Mouse (Mus musculus): ENCODE measurements around the gene Cracr2b. TPM values are rescaled to one million over a fixed set of nuclear protein-coding genes. Genes with fewer than 3 reads are reported as not detected.
"Not testable (repeated sequence)": the region's sequence is repeated elsewhere in the genome, so short reads cannot be mapped to it uniquely, and the experiment has no call there.

Gene Cracr2b
- total and polyA plus RNA-seq, 2 experiments from 2014 or later = 23.9 to 134 TPM

- Histone ChIP-seq H3K4me1 (ENCODE audit: control insufficient read depth, insufficient read depth) (peaks cover 22% of the 10 kb centered on the region), H3K4me3 (ENCODE audit: low read depth, low read length) (peak within 1 kb of the TSS; percentile 55), H3K4me2 (ENCODE audit: low read depth, low read length) (peak within 1 kb of the TSS; percentile 91), H3K36me3 (replicated peaks; ENCODE audit: control insufficient read depth, insufficient read depth, low read length) (peaks cover 5% of the 10 kb centered on the region), H3K9me3 (replicated peaks; ENCODE audit: control insufficient read depth, low read length) (no peaks in the 10 kb centered on the region), H3K27me3 (ENCODE audit: control insufficient read depth, insufficient read depth, low read length) (no peaks in the 10 kb centered on the region), H3K9ac (replicated peaks; ENCODE audit: low read depth, low read length) (peak within 1 kb of the TSS; percentile 39), H3K27ac (ENCODE audit: low read depth) (peak within 1 kb of the TSS; percentile 70)
- 0% methylated on average over 25 of the region's 25 CpGs for WGBS
- DNase-seq (ENCODE audit: low spot score) (peak; percentile 82), ATAC-seq (ENCODE audit: insufficient read depth, low read depth) (peak; percentile 51)
- TF ChIP-seq EP300 (IDR thresholded peaks at IDR 0.05; ENCODE audit: low read depth) (no peak), CTCF (IDR thresholded peaks at IDR 0.05; ENCODE audit: low read depth) (no peak)
These were observed 17.1 kb upstream of the Cracr2b start, which contains the start of gene Pidd1 for GRCm38 (mm10) chr7:141443828-141444237. Gene Pidd1 (minus strand): TSS chr7:141444025.

- not testable (repeated sequence) for H3K9ac ChIP-seq (replicated peaks; ENCODE audit: low read depth, low read length); H3K27me3 ChIP-seq (ENCODE audit: control insufficient read depth, insufficient read depth, low read length); H3K4me2 ChIP-seq (ENCODE audit: low read depth, low read length); H3K27ac ChIP-seq (ENCODE audit: low read depth); ATAC-seq (ENCODE audit: insufficient read depth, low read depth); H3K9me3 ChIP-seq (replicated peaks; ENCODE audit: control insufficient read depth, low read length); DNase-seq (ENCODE audit: low spot score)
- Histone ChIP-seq H3K36me3 (replicated peaks; ENCODE audit: control insufficient read depth, insufficient read depth, low read length) (peaks cover 19% of the 10 kb centered on the region), H3K4me3 (ENCODE audit: low read depth, low read length) (peak overlapping the region; percentile 71; the same call in 1 of the 2 replicates), H3K4me1 (ENCODE audit: control insufficient read depth, insufficient read depth) (peaks cover 20% of the 10 kb centered on the region)
- 66% methylated on average over 3 of the region's 3 CpGs for WGBS
These were observed 14.5 kb upstream of the Cracr2b start for GRCm38 (mm10) chr7:141446374-141446773.

- H3K4me3 ChIP-seq (ENCODE audit: low read depth, low read length) = peak within 1 kb of the TSS; percentile 71
- peak within 1 kb of the TSS; percentile 71 for H3K4me2 ChIP-seq (ENCODE audit: low read depth, low read length)
- WGBS = under 1% methylated on average over 63 of the region's 63 CpGs
- DNase-seq (ENCODE audit: low spot score) (peak; percentile 94), ATAC-seq (ENCODE audit: insufficient read depth, low read depth) (peak; percentile 91)
- peak within 1 kb of the TSS; percentile 82 for H3K9ac ChIP-seq (replicated peaks; ENCODE audit: low read depth, low read length)
- H3K27me3 ChIP-seq (ENCODE audit: control insufficient read depth, insufficient read depth, low read length) = no peaks in the 10 kb centered on the region
- H3K9me3 ChIP-seq (replicated peaks; ENCODE audit: control insufficient read depth, low read length) = no peaks in the 10 kb centered on the region
- H3K27ac ChIP-seq (ENCODE audit: low read depth) = peak within 1 kb of the TSS; percentile 89
- H3K36me3 ChIP-seq (replicated peaks; ENCODE audit: control insufficient read depth, insufficient read depth, low read length) = peaks cover 25% of the 10 kb centered on the region
- TF ChIP-seq CTCF (IDR thresholded peaks at IDR 0.05; ENCODE audit: low read depth) (no peak), EP300 (IDR thresholded peaks at IDR 0.05; ENCODE audit: low read depth) (peak; percentile 94)
- peaks cover 20% of the 10 kb centered on the region for H3K4me1 ChIP-seq (ENCODE audit: control insufficient read depth, insufficient read depth)
These were observed 13.5 kb upstream of the Cracr2b start, which contains the start of gene Rplp2 for GRCm38 (mm10) chr7:141447110-141447991. Gene Rplp2 (plus strand): TSS chr7:141447370.

- Histone ChIP-seq H3K9me3 (replicated peaks; ENCODE audit: control insufficient read depth, low read length) (no peaks in the 10 kb centered on the region), H3K36me3 (replicated peaks; ENCODE audit: control insufficient read depth, insufficient read depth, low read length) (peaks cover 25% of the 10 kb centered on the region), H3K9ac (replicated peaks; ENCODE audit: low read depth, low read length) (no peak overlapping the region), H3K4me1 (ENCODE audit: control insufficient read depth, insufficient read depth) (peaks cover 24% of the 10 kb centered on the region), H3K4me2 (ENCODE audit: low read depth, low read length) (no peak overlapping the region), H3K27me3 (ENCODE audit: control insufficient read depth, insufficient read depth, low read length) (no peaks in the 10 kb centered on the region), H3K27ac (ENCODE audit: low read depth) (no peak overlapping the region), H3K4me3 (ENCODE audit: low read depth, low read length) (no peak overlapping the region)
- DNase-seq (ENCODE audit: low spot score) (no peak), ATAC-seq (ENCODE audit: insufficient read depth, low read depth) (no peak)
- TF ChIP-seq CTCF (IDR thresholded peaks at IDR 0.05; ENCODE audit: low read depth) = no peak
- TF ChIP-seq EP300 (IDR thresholded peaks at IDR 0.05; ENCODE audit: low read depth) = no peak
These were observed 9.0 kb upstream of the Cracr2b start for GRCm38 (mm10) chr7:141451928-141452327.

GRCm38 (mm10) chr7:141453636-141454035, 7.3 kb upstream of the Cracr2b start:
- ATAC-seq (ENCODE audit: insufficient read depth, low read depth) = no peak

More at GRCm38 (mm10) chr7:141453636-141454035, 7.3 kb upstream of the Cracr2b start:
- Histone ChIP-seq H3K4me1 (ENCODE audit: control insufficient read depth, insufficient read depth) (peaks cover 20% of the 10 kb centered on the region), H3K27ac (ENCODE audit: low read depth) (no peak overlapping the region), H3K4me3 (ENCODE audit: low read depth, low read length) (no peak overlapping the region), H3K36me3 (replicated peaks; ENCODE audit: control insufficient read depth, insufficient read depth, low read length) (peaks cover 37% of the 10 kb centered on the region), H3K27me3 (ENCODE audit: control insufficient read depth, insufficient read depth, low read length) (no peaks in the 10 kb centered on the region), H3K9me3 (replicated peaks; ENCODE audit: control insufficient read depth, low read length) (no peaks in the 10 kb centered on the region), H3K9ac (replicated peaks; ENCODE audit: low read depth, low read length) (no peak overlapping the region), H3K4me2 (ENCODE audit: low read depth, low read length) (no peak overlapping the region)
- no peak for DNase-seq (ENCODE audit: low spot score)
- TF ChIP-seq EP300 (IDR thresholded peaks at IDR 0.05; ENCODE audit: low read depth) = no peak
- no peak for TF ChIP-seq CTCF (IDR thresholded peaks at IDR 0.05; ENCODE audit: low read depth)
- WGBS = 79% methylated on average over 2 of the region's 2 CpGs
